Mouse (Mus musculus) heart, embryonic 11.5 days (tissue): Measurements from ENCODE around the gene Polq. TPM values are rescaled to one million over a fixed set of nuclear protein-coding genes. Genes with fewer than 3 reads are reported as not detected.

Source experiments
- ATAC-seq: fragments of 200-750 bp; cut with Nextera tagmentation; replicated peaks from 2 replicates; pipeline ENCODE4 v1.8.0; 2017; ENCODE audit warnings: moderate library complexity; ENCODE audit not compliant: insufficient number of reproducible peaks, low FRiP score, low TSS enrichment
- H3K27ac ChIP-seq: fragments of 300-500 bp; sonication (generic); 2 replicates; pipeline ENCODE4 v1.5.1; 2014; ENCODE audit warnings: mild to moderate bottlenecking, low read depth, low read length
- H3K27me3 ChIP-seq: fragments of 300-500 bp; sonication (generic); 2 replicates; pipeline ENCODE4 v1.6.1; 2014; ENCODE audit warnings: mild to moderate bottlenecking, low read length, mixed read lengths; ENCODE audit not compliant: control insufficient read depth, insufficient read depth
- H3K36me3 ChIP-seq: fragments of 300-500 bp; sonication (generic); 2 replicates; pipeline ENCODE4 v1.6.1; 2014; ENCODE audit warnings: mild to moderate bottlenecking, low read length, moderate library complexity, mixed read lengths; ENCODE audit not compliant: control insufficient read depth, insufficient read depth
- H3K4me1 ChIP-seq: fragments of 300-500 bp; sonication (generic); 2 replicates; pipeline ENCODE4 v1.6.1; 2014; ENCODE audit warnings: low read length; ENCODE audit not compliant: control insufficient read depth, insufficient read depth
- H3K4me2 ChIP-seq: fragments of 300-500 bp; sonication (generic); 2 replicates; pipeline ENCODE4 v1.6.1; 2014; ENCODE audit warnings: mild to moderate bottlenecking, moderate library complexity
- H3K4me3 ChIP-seq: fragments of 300-500 bp; sonication (generic); 2 replicates; pipeline ENCODE4 v1.5.1; 2014; ENCODE audit warnings: low read depth, low read length
- H3K9ac ChIP-seq: fragments of 300-500 bp; sonication (generic); 2 replicates; pipeline ENCODE4 v1.6.1; 2014; ENCODE audit warnings: mild to moderate bottlenecking, low read depth, low read length, moderate library complexity
- H3K9me3 ChIP-seq: fragments of 300-500 bp; sonication (generic); replicated peaks from 2 replicates; pipeline ENCODE4 v1.6.1; 2016; ENCODE audit warnings: low read length; ENCODE audit not compliant: control insufficient read depth
- WGBS: fragments of 180-500 bp; shearing (Covaris S2); extraction: QIAGEN DNeasy Blood & Tissue Kit; methylation state at CpG from one replicate; pipeline ENCODE4 v1.1.7; 2014; ENCODE audit not compliant: insufficient replicate concordance; 5-methylcytosine and 5-hydroxymethylcytosine counted together
- polyA plus RNA-seq: library from polyadenylated mRNA; unstranded; fragments of >200 nt; fragmentation: Nextera tagmentation; extraction: Ambion mirVana; gene quantifications from 2 replicates; pipeline ENCODE4 v1.2.1, GENCODE M21; 2014

Gene Polq
- 9.7 and 10.5 TPM in 2 replicates for polyA plus RNA-seq

DNA sequence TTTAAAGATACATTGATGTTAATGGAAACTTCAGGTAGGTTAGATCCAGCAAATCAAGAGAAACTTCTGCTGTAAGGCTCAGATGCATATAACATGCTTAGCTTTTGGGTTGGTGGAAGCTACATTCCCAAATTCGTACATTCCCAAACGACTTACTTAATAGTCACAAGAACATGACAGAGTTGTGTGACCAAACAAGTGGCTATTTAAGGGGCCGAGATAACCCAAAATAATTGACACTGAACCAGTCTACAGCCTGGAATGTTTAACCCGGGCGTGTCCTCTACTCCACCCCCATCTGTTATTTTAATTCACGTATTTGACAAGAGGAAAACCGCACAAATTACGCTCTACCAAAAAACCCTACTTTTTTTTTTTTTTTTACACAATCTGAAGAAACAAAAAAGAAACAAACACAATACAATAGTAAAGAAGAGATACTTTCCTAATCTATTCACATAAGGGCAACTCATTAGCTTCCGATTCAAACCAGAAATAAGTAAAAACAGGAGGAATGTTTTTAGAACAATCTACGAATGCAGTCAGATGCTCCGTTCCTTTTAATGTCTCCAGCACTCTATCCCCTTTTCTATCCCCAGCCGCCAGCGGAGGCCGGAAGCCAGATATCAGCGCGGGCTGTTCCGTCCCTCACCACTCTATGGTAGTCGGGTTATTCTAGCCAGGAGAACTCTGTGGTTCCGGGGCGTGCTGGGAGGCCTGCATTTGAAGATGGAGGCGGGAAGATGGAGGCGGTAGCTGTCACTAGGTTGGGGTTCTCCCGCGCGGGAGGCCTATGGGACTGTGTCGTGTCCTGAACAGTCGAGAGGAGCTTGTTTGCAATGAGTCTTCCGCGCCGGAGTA is at the start of gene Polq:
Gene Polq (plus strand): TSS at position 726 of the 861 bp plus-strand sequence.
- H3K36me3 ChIP-seq: no peaks in the 10 kb centered on the region; the same call in 1 of the 2 replicates
- peak within 1 kb of the TSS; percentile 83 for H3K9ac ChIP-seq
- H3K4me2 ChIP-seq: peak within 1 kb of the TSS; percentile 90
- H3K4me3 ChIP-seq: peak within 1 kb of the TSS; percentile 93
- H3K27me3 ChIP-seq: no peaks in the 10 kb centered on the region
- ATAC-seq: peak; percentile 89
- peaks cover 8% of the 10 kb centered on the region for H3K4me1 ChIP-seq
- no peak within 1 kb of the TSS for H3K27ac ChIP-seq
- 3% methylated on average over 30 of the region's 30 CpGs for WGBS
- H3K9me3 ChIP-seq: no peaks in the 10 kb centered on the region

GRCm38 (mm10) chr16:36963415-36963814 is 48.2 kb upstream of the Polq start:
- H3K36me3 ChIP-seq: 0 out of 2 replicates have a peak, but pooled peaks cover 3% of the 10 kb centered on the region
- no peak overlapping the region for H3K27ac ChIP-seq
- no peak for ATAC-seq
- no peaks in the 10 kb centered on the region for H3K9me3 ChIP-seq
- H3K9ac ChIP-seq: no peak overlapping the region
- WGBS: 76% methylated on average over 4 of the region's 4 CpGs
- H3K4me1 ChIP-seq: no peaks in the 10 kb centered on the region
- no peak overlapping the region for H3K4me3 ChIP-seq
- H3K27me3 ChIP-seq: no peaks in the 10 kb centered on the region
- H3K4me2 ChIP-seq: no peak overlapping the region

DNA sequence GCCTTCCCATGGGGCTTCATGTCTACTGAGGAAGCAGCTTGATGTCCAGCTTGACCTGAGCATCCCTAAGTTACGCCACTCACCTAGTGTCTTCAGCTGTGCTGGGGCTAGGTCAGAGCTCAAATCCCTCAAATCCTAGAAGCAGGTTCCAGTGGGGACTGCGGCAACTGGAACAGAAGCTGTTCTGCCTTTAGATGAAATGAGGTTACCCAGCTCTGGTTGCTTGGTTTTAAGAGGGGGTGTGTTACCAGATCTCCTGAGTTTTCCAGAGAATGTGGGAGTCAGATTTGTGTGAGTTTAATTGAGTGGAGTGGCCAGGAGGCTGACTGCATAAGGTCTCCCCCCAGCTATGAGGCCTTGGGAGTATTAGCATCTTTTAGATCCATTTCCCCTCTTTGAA is 32.5 kb upstream of the Polq start:
- Histone ChIP-seq H3K36me3 (no peaks in the 10 kb centered on the region), H3K4me3 (no peak overlapping the region), H3K27ac (no peak overlapping the region), H3K9ac (no peak overlapping the region), H3K27me3 (no peaks in the 10 kb centered on the region), H3K4me2 (no peak overlapping the region), H3K4me1 (no peaks in the 10 kb centered on the region), H3K9me3 (no peaks in the 10 kb centered on the region)
- no peak for ATAC-seq
- 85% methylated on average over 2 of the region's 2 CpGs for WGBS

DNA sequence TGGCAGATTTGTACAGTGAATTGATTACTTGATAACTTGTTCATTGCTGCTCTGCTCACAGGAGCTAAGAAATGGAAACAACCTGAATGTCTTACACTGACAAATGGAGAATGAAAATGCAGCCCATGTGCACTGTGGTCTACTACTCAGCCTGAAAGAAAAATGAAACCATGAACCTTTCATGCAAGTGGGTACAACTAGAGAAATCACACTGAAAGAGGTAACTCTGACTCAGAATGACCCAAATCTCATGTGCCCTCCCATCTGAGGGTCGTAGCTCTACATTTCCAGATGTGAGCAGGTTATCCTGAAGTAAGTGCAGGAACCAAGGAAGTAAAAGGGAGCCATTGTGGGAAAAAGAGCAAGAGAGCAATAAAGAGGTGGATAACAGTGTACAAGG is 27.8 kb upstream of the Polq start:
- no peak for ATAC-seq
- Histone ChIP-seq H3K36me3 (no peaks in the 10 kb centered on the region), H3K4me2 (no peak overlapping the region), H3K4me1 (no peaks in the 10 kb centered on the region; the same call in 1 of the 2 replicates), H3K9me3 (no peaks in the 10 kb centered on the region), H3K4me3 (no peak overlapping the region), H3K27ac (no peak overlapping the region), H3K9ac (no peak overlapping the region), H3K27me3 (no peaks in the 10 kb centered on the region)
- WGBS: 86% methylated on average over 1 of the region's 1 CpGs

- Histone ChIP-seq H3K36me3 (no peaks in the 10 kb centered on the region), H3K9ac (no peak overlapping the region), H3K4me2 (no peak overlapping the region), H3K4me1 (peaks cover 4% of the 10 kb centered on the region; the same call in 1 of the 2 replicates), H3K27me3 (no peaks in the 10 kb centered on the region), H3K27ac (no peak overlapping the region), H3K4me3 (no peak overlapping the region), H3K9me3 (no peaks in the 10 kb centered on the region)
- WGBS: 55% methylated on average over 5 of the region's 5 CpGs
- ATAC-seq: no peak
Observed at GRCm38 (mm10) chr16:36985636-36986042, 25.9 kb upstream of the Polq start.

GRCm38 (mm10) chr16:36987399-36987798 is 24.2 kb upstream of the Polq start:
- WGBS: 66% methylated on average over 2 of the region's 2 CpGs
- Histone ChIP-seq H3K36me3 (no peaks in the 10 kb centered on the region), H3K27ac (no peak overlapping the region), H3K27me3 (no peaks in the 10 kb centered on the region), H3K9me3 (no peaks in the 10 kb centered on the region), H3K9ac (no peak overlapping the region), H3K4me1 (peaks cover 12% of the 10 kb centered on the region), H3K4me2 (no peak overlapping the region), H3K4me3 (no peak overlapping the region)
- ATAC-seq: no peak

- H3K27me3 ChIP-seq: no peaks in the 10 kb centered on the region
- no peaks in the 10 kb centered on the region for H3K9me3 ChIP-seq
- H3K36me3 ChIP-seq: no peaks in the 10 kb centered on the region
- H3K4me3 ChIP-seq: no peak overlapping the region
- ATAC-seq: no peak
- H3K27ac ChIP-seq: no peak overlapping the region
- no peak overlapping the region for H3K9ac ChIP-seq
- peak overlapping the region; percentile 53 for H3K4me2 ChIP-seq
- peaks cover 12% of the 10 kb centered on the region for H3K4me1 ChIP-seq
Observed at GRCm38 (mm10) chr16:36988066-36988465, 23.5 kb upstream of the Polq start.

DNA sequence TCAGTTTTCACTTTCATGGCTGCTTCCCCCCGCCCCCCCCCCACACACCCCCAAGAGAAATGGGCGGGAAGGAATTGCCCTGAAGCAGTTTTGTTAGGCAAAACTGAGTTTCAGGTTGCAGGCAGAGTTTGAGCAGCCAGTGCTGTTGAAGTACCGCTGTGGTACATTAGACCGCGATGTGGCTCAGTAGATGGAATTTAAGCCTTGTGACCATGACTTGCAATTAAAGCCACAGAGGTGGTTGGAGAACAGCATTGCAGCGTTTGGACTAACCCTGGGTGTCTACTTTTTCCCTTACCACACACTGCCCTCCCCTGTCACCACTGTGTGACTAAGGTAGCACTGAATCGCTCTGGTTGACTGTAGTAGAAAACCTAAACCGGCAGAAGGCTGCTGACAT is 22.1 kb upstream of the Polq start:
- H3K9ac ChIP-seq: peak overlapping the region; percentile 59; the same call in 1 of the 2 replicates
- ATAC-seq: no peak
- peak overlapping the region; percentile 53 for H3K4me2 ChIP-seq
- H3K36me3 ChIP-seq: no peaks in the 10 kb centered on the region
- H3K4me1 ChIP-seq: peaks cover 12% of the 10 kb centered on the region
- H3K4me3 ChIP-seq: peak overlapping the region; percentile 42
- no peaks in the 10 kb centered on the region for H3K27me3 ChIP-seq
- 41% methylated on average over 8 of the region's 8 CpGs for WGBS
- H3K27ac ChIP-seq: peak overlapping the region; percentile 88
- no peaks in the 10 kb centered on the region for H3K9me3 ChIP-seq
